Mouse (Mus musculus) limb, embryonic 10.5 days (tissue): ENCODE data around the gene Prkce. TPM values are rescaled to one million over a fixed set of nuclear protein-coding genes. Genes with fewer than 3 reads are reported as not detected.

Source experiments
- DNase-seq: peaks from one replicate; pipeline ENCODE4 v3.0.0-alpha.2; 2017; ENCODE audit warnings: low spot score
- H3K27ac ChIP-seq: fragments of 300-500 bp; sonication (generic); 2 replicates; pipeline ENCODE4 v1.5.1; 2016; ENCODE audit warnings: mild to moderate bottlenecking
- H3K27me3 ChIP-seq: fragments of 300-500 bp; sonication (generic); 2 replicates; pipeline ENCODE4 v1.6.1; 2016; ENCODE audit warnings: low read depth, mild to moderate bottlenecking; ENCODE audit not compliant: poor library complexity, severe bottlenecking
- H3K36me3 ChIP-seq: fragments of 300-500 bp; sonication (generic); 2 replicates; pipeline ENCODE4 v1.6.1; 2016; ENCODE audit warnings: mild to moderate bottlenecking, moderate library complexity
- H3K4me1 ChIP-seq: fragments of 300-500 bp; sonication (generic); 2 replicates; pipeline ENCODE4 v1.6.1; 2016
- H3K4me3 ChIP-seq: fragments of 300-500 bp; sonication (generic); 2 replicates; pipeline ENCODE4 v1.5.1; 2016; ENCODE audit warnings: mild to moderate bottlenecking, moderate library complexity
- H3K9me3 ChIP-seq: fragments of 300-500 bp; sonication (generic); replicated peaks from 2 replicates; pipeline ENCODE4 v1.6.1; 2016; ENCODE audit warnings: mild to moderate bottlenecking
- WGBS: fragments of 180-500 bp; shearing (Covaris S2); methylation state at CpG from one replicate; pipeline ENCODE4 v1.1.7; 2016; 5-methylcytosine and 5-hydroxymethylcytosine counted together
- polyA plus RNA-seq: library from polyadenylated mRNA; unstranded; fragments of >200 nt; fragmentation: Nextera tagmentation; extraction: Ambion mirVana; gene quantifications from 2 replicates; pipeline ENCODE4 v1.2.1, GENCODE M21; 2016

The Prkce gene
- polyA plus RNA-seq, 1 experiment from 2014 or later, result 4.9 TPM

DNA sequence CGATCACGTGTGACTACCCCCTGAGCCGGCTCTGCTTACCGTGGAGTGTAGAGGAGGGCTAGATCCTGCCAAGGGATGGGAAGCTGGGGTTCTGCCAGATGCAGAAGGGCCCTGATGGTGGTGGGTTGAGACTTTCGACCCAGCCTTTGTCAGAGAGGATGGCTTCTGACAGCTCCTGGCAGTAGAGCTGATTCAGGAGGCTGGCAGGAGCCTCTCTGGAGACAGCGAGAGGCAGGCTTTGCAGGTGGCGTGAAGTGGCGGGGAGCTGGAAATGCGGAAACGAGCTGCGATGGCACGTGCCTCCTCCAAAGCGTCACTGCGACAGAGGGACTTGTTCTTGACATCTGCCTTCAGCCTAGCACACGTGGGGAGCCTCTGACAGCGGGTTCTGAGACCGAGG lies 250.7 kb downstream of the Prkce start:
- Histone ChIP-seq H3K4me1 (peaks cover 10% of the 10 kb centered on the region; the same call in 1 of the 2 replicates), H3K4me3 (no peak overlapping the region), H3K9me3 (no peaks in the 10 kb centered on the region), H3K27ac (no peak overlapping the region), H3K27me3 (no peaks in the 10 kb centered on the region), H3K36me3 (no peaks in the 10 kb centered on the region)
- DNase-seq, result no peak
- WGBS, result 80% methylated on average over 17 of the region's 17 CpGs

DNA sequence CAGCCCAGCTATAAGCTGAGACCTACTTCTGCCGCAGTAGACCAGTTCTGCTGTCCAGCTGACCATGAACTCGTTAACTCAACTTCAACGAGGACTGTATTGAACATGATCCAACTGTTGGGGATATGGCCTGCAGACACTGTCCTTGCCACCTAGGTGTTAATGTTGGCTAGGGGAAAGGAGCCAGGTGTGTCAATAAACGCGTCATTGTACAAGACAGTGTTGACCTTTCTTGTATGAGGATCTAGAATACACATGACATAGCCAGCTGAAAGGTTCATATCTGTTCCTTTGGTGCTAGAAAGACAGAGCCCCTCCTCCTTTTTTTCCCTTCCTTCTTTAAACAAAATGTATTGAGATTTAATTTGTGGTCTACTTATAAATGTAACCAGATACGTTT lies 251.6 kb downstream of the Prkce start:
- Histone ChIP-seq H3K9me3 (no peaks in the 10 kb centered on the region), H3K4me3 (no peak overlapping the region), H3K27ac (no peak overlapping the region), H3K36me3 (no peaks in the 10 kb centered on the region), H3K27me3 (no peaks in the 10 kb centered on the region), H3K4me1 (peaks cover 15% of the 10 kb centered on the region; the same call in 1 of the 2 replicates)
- 93% methylated on average over 6 of the region's 6 CpGs for WGBS
- no peak for DNase-seq

DNA sequence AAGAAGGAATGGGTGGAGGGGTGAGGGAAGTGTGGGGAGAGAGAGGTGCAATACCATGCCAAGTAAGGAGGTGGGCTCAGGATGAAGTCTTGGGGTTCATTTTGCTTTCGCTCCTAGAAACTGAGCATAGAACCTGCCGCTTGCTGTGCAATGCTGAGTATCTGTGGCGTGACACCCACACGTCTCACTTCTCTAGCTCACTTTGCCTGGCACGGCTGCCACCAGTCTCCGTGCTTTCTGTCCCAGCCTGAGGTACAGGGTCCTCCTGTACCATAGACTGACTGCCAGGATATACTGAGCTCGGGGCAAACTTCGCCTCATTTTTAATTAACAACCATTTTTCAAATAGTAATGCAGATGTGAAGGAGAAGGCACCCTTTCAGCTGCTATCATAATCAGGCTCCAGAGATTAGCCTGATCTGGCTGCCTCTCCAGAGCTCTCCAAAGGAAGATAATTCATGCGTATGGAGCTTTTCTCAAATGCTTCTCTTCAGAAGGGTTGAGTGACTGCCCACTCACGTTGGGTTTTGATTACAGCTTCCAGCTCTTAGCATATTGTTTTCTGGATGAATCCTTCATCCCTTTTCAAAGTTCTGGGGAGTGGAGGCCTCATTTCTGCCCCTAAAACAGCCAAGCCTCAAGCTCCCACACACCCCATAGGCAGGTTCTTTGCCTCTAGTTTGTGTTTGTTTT lies 253.2 kb downstream of the Prkce start:
- Histone ChIP-seq H3K9me3 (no peaks in the 10 kb centered on the region), H3K36me3 (no peaks in the 10 kb centered on the region), H3K27ac (no peak overlapping the region), H3K27me3 (no peaks in the 10 kb centered on the region), H3K4me3 (no peak overlapping the region), H3K4me1 (peaks cover 15% of the 10 kb centered on the region; the same call in 1 of the 2 replicates)
- 87% methylated on average over 10 of the region's 10 CpGs for WGBS
- no peak for DNase-seq

DNA sequence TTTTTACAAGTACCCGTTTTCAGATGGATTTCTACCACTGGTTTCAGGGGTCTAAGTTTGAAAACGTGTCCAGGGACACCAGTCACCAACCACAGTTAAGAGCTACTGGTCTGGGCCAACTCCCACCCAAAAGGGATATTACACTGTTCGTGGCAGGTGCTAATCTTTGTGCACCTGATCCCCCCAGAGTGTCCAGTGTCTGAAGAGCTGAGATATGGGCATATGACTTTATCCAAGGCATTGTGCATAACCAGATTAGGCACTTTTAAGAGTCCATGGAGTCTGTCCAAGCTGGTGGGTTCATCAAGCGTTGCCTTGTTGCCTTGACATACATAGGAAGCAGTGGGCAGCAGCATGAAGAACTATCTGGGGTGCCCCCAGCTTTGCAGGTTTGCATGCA lies 254.4 kb downstream of the Prkce start:
- WGBS, result 88% methylated on average over 4 of the region's 4 CpGs
- no peak for DNase-seq
- Histone ChIP-seq H3K36me3 (no peaks in the 10 kb centered on the region), H3K4me3 (no peak overlapping the region), H3K4me1 (peaks cover 15% of the 10 kb centered on the region; the same call in 1 of the 2 replicates), H3K9me3 (no peaks in the 10 kb centered on the region), H3K27me3 (no peaks in the 10 kb centered on the region), H3K27ac (no peak overlapping the region)

DNA sequence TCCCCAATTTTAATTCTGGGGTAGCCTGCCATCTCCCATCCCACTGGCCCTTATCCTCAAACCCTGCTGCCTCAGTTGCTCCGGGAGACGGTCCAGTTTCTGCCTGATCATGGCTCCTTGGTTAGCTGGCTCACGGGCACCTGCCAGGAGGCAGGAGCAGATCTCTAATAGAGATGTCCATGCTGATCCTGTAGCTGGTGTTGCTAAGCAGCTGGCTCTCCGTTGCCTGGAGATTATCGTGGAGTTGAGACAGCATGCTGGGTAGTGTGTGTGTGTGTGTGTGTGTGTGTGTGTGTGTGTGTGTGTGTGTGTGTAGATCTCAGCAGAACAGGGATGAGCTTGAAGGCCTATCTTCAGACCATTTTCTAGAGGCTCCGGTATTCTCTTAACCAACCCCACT lies 262.3 kb downstream of the Prkce start:
- Histone ChIP-seq H3K4me3 (no peak overlapping the region), H3K27ac (no peak overlapping the region), H3K9me3 (no peaks in the 10 kb centered on the region), H3K4me1 (no peaks in the 10 kb centered on the region), H3K27me3 (no peaks in the 10 kb centered on the region), H3K36me3 (no peaks in the 10 kb centered on the region)
- no peak for DNase-seq
- WGBS, result 93% methylated on average over 6 of the region's 6 CpGs

DNA sequence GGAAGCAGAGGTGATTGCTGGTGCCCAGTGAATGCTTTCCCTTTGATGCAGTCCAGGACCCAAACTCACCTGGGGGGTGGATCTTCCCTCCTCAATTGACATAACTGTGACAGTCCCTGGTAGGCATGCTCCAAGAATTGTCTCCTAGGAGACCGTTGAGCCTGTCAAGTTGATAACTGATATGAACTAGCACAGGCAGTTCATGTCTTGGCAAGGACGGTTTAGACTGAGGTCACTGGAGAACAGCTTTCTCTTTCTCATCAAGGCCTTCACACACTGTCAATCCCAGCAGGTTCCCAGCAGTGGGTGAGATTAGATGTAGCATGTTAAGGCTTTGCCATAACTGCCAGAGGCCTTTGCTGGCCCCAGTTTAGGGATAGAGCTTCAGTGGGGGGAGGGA lies 265.5 kb downstream of the Prkce start:
- H3K36me3 ChIP-seq, result no peaks in the 10 kb centered on the region
- H3K27ac ChIP-seq, result no peak overlapping the region
- WGBS, result 70% methylated on average over 2 of the region's 2 CpGs
- H3K9me3 ChIP-seq, result no peaks in the 10 kb centered on the region
- peaks cover 4% of the 10 kb centered on the region; the same call in 1 of the 2 replicates for H3K4me1 ChIP-seq
- no peaks in the 10 kb centered on the region for H3K27me3 ChIP-seq
- no peak for DNase-seq
- no peak overlapping the region for H3K4me3 ChIP-seq

DNA sequence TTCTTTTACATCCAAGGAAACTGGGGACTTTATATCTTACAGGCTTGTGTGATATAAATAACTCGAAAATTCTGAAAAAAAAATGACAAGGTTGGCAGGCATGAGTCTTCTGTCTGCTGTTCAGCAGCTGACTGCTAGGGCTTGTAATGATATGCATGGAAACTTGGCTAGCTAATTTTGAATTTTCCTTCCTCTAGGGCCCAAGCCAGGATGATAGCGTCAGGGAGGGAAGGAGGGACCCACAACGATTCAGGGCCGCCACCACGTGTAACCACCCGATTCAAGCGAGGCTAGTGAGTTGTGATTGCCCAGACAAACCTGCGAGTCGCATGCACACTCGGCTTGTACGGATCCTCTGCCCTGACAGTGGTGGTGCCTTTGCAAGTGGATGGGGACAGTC lies 266.2 kb downstream of the Prkce start:
- Histone ChIP-seq H3K36me3 (no peaks in the 10 kb centered on the region), H3K27ac (no peak overlapping the region), H3K27me3 (no peaks in the 10 kb centered on the region), H3K9me3 (no peaks in the 10 kb centered on the region), H3K4me3 (no peak overlapping the region), H3K4me1 (peaks cover 4% of the 10 kb centered on the region; the same call in 1 of the 2 replicates)
- no peak for DNase-seq
- WGBS, result 95% methylated on average over 11 of the region's 11 CpGs

DNA sequence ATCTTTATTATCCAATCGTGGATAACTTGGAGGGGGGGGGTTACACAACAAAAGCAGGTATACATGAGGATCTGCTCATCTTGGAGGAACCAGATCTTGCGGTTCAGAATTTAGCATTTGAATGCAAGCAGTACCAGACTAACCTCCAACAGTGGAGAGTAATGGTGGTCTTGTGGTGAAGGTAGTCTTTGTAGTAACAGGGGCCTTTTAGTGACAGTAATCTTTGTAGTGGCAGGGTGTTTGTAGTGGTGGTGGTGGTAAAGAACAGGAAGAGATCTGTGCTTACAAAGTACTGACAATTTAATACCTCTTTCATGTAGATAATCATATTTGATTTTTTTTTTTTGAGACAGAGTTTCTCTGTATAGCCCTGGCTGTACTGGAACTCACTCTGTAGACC lies 267.2 kb downstream of the Prkce start:
- WGBS, result 79% methylated on average over 2 of the region's 2 CpGs
- Histone ChIP-seq H3K4me3 (no peak overlapping the region), H3K27me3 (no peaks in the 10 kb centered on the region), H3K27ac (no peak overlapping the region), H3K4me1 (peaks cover 4% of the 10 kb centered on the region; the same call in 1 of the 2 replicates), H3K9me3 (no peaks in the 10 kb centered on the region), H3K36me3 (no peaks in the 10 kb centered on the region)
- DNase-seq, result no peak

DNA sequence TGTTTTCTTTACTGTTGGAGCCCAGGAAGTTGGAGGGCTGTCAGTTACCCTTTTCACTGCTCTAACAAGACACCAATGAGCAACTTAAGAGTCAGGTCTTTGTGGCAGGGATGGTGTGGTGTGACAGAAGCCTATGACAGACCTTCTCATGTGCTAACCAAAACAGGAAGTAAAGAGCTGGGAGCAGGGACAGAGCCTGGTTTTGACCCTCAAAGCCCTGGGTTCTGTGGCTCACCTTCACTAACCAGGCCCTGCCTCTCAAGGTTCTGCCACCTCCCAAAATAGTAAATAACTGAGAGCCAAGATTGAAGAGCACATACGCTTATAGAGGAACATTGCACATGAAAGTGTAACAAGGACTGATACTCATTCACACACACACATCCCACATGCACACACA lies 268.0 kb downstream of the Prkce start:
- H3K36me3 ChIP-seq, result no peaks in the 10 kb centered on the region
- H3K27ac ChIP-seq, result no peak overlapping the region
- H3K9me3 ChIP-seq, result no peaks in the 10 kb centered on the region
- DNase-seq, result no peak
- H3K27me3 ChIP-seq, result no peaks in the 10 kb centered on the region
- 100% methylated on average over 1 of the region's 1 CpGs for WGBS
- no peak overlapping the region for H3K4me3 ChIP-seq
- H3K4me1 ChIP-seq, result peaks cover 4% of the 10 kb centered on the region; the same call in 1 of the 2 replicates

DNA sequence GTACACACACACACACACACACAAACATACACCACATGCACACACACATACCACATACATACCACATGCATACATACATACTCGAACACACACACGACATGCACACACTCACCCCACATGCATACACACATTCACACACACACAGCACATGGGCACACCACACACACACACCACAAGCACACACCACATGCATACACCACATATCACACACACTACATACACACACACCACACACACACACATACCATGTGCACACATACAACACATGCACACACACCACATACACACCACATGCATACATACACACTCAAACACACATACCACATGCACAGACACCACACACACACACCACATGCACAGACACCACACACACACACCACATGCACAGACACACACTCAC lies 268.4 kb downstream of the Prkce start:
- Histone ChIP-seq H3K9me3 (no peaks in the 10 kb centered on the region), H3K36me3 (no peaks in the 10 kb centered on the region), H3K4me1 (peaks cover 4% of the 10 kb centered on the region; the same call in 1 of the 2 replicates), H3K27ac (no peak overlapping the region), H3K27me3 (no peaks in the 10 kb centered on the region), H3K4me3 (no peak overlapping the region)
- DNase-seq, result no peak
- 92% methylated on average over 2 of the region's 2 CpGs for WGBS

DNA sequence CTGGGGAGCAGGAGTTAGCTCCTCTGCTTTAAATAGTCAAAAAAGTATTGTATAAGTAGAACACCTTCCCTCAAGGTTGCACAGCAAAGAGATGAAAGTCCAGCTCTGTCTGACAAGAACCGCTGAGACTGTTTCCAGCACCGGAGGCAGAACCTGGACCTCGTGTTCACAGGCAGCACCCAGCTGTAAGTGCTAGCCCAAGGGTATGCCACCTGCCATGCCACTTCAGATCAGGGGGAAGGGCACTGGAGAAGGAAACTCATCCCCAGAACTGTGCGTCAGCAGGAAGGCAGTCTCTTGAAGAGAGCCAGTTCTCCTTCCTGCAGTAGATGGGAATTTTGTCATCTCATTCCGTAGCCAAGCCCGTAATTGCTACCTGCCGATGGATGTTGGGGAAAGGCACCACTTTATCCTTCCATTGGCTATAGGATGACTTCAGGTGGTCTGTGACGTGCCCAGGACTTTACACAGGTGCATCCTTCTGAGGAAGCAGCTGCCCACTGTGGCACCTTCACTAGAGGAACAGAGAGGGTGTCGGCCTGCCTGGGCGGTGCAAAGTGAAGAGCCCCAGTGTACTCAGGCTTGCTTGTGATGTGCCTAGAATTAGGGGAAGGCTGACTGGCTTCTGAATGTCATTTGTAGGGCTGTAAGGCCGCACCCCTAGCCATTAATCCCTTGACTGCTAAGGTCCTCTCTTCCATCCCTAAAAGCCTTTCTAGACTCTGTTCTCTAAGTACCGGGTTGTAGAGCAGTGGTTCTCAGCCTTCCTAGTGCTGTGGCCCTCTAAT lies 269.2 kb downstream of the Prkce start:
- Histone ChIP-seq H3K36me3 (no peaks in the 10 kb centered on the region), H3K27ac (no peak overlapping the region), H3K9me3 (no peaks in the 10 kb centered on the region), H3K4me1 (peaks cover 4% of the 10 kb centered on the region; the same call in 1 of the 2 replicates), H3K4me3 (no peak overlapping the region), H3K27me3 (no peaks in the 10 kb centered on the region)
- DNase-seq, result no peak
- 91% methylated on average over 12 of the region's 12 CpGs for WGBS

DNA sequence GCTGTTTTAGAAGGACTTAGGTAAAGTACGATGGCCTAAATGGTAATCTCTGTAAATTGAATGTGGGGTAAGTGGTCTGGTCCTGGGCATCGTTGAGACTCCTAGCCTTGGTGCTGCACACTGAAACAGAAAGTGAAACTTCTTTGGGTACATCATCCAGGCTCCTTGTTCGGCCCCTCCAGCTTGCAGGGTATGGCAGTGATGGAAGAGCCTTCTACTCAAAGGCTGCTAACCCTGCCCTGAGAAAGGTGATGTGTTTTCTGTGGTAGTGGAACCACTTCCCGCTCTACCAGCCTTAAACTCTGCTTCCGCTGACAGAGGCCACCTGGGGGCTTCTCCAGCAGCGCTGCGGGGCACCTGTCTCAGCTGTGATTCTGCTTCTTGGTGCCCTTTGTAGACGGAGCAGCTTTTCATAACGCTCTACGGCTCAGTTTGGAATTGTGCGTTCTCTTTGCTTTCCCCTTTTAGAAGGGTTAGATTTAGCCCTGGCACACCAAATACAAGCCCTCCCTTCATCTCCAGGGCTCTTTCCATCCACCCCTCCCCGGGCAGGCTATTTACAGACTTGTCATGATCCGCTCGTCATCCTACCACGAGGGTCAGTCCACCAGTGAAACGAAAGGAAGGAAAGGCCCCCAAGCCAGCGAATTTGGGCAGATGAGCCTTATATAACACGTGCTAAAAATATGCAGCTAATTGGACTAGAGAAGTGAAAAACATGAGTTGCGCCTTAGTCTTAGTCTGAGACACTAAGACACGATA lies 270.1 kb downstream of the Prkce start:
- H3K4me3 ChIP-seq, result no peak overlapping the region
- H3K9me3 ChIP-seq, result no peaks in the 10 kb centered on the region
- H3K36me3 ChIP-seq, result no peaks in the 10 kb centered on the region
- no peak for DNase-seq
- no peak overlapping the region for H3K27ac ChIP-seq
- 87% methylated on average over 20 of the region's 20 CpGs for WGBS
- peaks cover 4% of the 10 kb centered on the region; the same call in 1 of the 2 replicates for H3K4me1 ChIP-seq
- no peaks in the 10 kb centered on the region for H3K27me3 ChIP-seq

DNA sequence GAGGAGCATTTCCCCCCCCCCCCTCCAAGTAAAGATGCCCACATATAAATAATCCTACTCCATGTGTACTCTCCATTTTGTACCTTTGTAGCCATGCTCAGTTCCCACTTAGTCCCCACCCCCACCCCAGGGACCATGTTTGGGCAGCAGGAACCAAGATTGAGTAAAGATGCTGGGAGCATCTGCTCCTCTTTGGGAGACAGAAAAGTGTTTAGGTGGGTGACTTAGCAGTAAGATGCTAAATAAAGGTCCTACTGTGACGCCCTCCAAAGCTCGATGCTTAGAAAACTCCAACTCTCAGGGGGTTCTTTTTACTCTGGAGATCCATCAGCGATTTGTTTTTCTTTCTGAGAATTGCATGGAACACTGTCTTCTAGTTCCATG lies 270.7 kb downstream of the Prkce start:
- 81% methylated on average over 3 of the region's 3 CpGs for WGBS
- no peak for DNase-seq
- H3K27me3 ChIP-seq, result no peaks in the 10 kb centered on the region
- no peak overlapping the region for H3K27ac ChIP-seq
- H3K4me1 ChIP-seq, result peaks cover 4% of the 10 kb centered on the region; the same call in 1 of the 2 replicates
- H3K9me3 ChIP-seq, result no peaks in the 10 kb centered on the region
- no peaks in the 10 kb centered on the region for H3K36me3 ChIP-seq
- no peak overlapping the region for H3K4me3 ChIP-seq
